Mouse (Mus musculus): Measurements from ENCODE around the gene Ust. TPM values are rescaled to one million over a fixed set of nuclear protein-coding genes. Genes with fewer than 3 reads are reported as not detected.

The Ust gene
- total and polyA plus RNA-seq, 2 experiments from 2014 or later, result 8.0 to 14.8 TPM

GRCm38 (mm10) chr10:8517591-8518140 lies 959 bp downstream of the Ust start:
- 0% methylated on average over 26 of the region's 26 CpGs for WGBS
- no peak for TF ChIP-seq CTCF (IDR thresholded peaks at IDR 0.05; ENCODE audit: low read depth)
- Histone ChIP-seq H3K9ac (replicated peaks; ENCODE audit: low read length) (peak overlapping the region; percentile 75), H3K4me1 (ENCODE audit: insufficient read depth, low read length) (no peaks in the 10 kb centered on the region), H3K4me2 (ENCODE audit: low read depth, low read length) (peak overlapping the region; percentile 78), H3K4me3 (ENCODE audit: low read length) (peak overlapping the region; percentile 87), H3K27me3 (ENCODE audit: insufficient read depth, low read length) (no peaks in the 10 kb centered on the region), H3K36me3 (ENCODE audit: insufficient read depth, low read length) (no peaks in the 10 kb centered on the region), H3K27ac (no peak overlapping the region), H3K9me3 (ENCODE audit: low read length) (no peaks in the 10 kb centered on the region)
- peak; percentile 17; the same call in 1 of the 2 replicates for ATAC-seq
- no peak for DNase-seq (ENCODE audit: low spot score)

- peak; percentile 39 for TF ChIP-seq CTCF (IDR thresholded peaks at IDR 0.05; ENCODE audit: low read depth)
- DNase-seq (ENCODE audit: low spot score) (peak; percentile 25), ATAC-seq (no peak)
- no peaks in the 10 kb centered on the region for H3K27me3 ChIP-seq (ENCODE audit: insufficient read depth, low read length)
- H3K9ac ChIP-seq (replicated peaks; ENCODE audit: low read length), result no peak overlapping the region
- H3K27ac ChIP-seq, result no peak overlapping the region
- H3K4me2 ChIP-seq (ENCODE audit: low read depth, low read length), result peak overlapping the region; percentile 78
- peak overlapping the region; percentile 87 for H3K4me3 ChIP-seq (ENCODE audit: low read length)
- no peaks in the 10 kb centered on the region for H3K36me3 ChIP-seq (ENCODE audit: insufficient read depth, low read length)
- no peaks in the 10 kb centered on the region for H3K9me3 ChIP-seq (ENCODE audit: low read length)
- H3K4me1 ChIP-seq (ENCODE audit: insufficient read depth, low read length), result no peaks in the 10 kb centered on the region
- WGBS, result 22% methylated on average over 9 of the region's 9 CpGs
Measured at GRCm38 (mm10) chr10:8516916-8517524, 1.6 kb downstream of the Ust start.

GRCm38 (mm10) chr10:8513690-8514089 lies 4.9 kb downstream of the Ust start:
- TF ChIP-seq CTCF (IDR thresholded peaks at IDR 0.05; ENCODE audit: low read depth), result no peak
- no peak overlapping the region for H3K9ac ChIP-seq (replicated peaks; ENCODE audit: low read length)
- no peak for ATAC-seq
- H3K4me3 ChIP-seq (ENCODE audit: low read length), result no peak overlapping the region
- no peaks in the 10 kb centered on the region for H3K36me3 ChIP-seq (ENCODE audit: insufficient read depth, low read length)
- no peaks in the 10 kb centered on the region for H3K27me3 ChIP-seq (ENCODE audit: insufficient read depth, low read length)
- no peaks in the 10 kb centered on the region for H3K9me3 ChIP-seq (ENCODE audit: low read length)
- no peaks in the 10 kb centered on the region for H3K4me1 ChIP-seq (ENCODE audit: insufficient read depth, low read length)
- 86% methylated on average over 3 of the region's 3 CpGs for WGBS
- no peak overlapping the region for H3K4me2 ChIP-seq (ENCODE audit: low read depth, low read length)
- no peak overlapping the region for H3K27ac ChIP-seq
- no peak for DNase-seq (ENCODE audit: low spot score)

- ATAC-seq (no peak), DNase-seq (ENCODE audit: low spot score) (no peak)
- no peaks in the 10 kb centered on the region for H3K36me3 ChIP-seq (ENCODE audit: insufficient read depth, low read length)
- TF ChIP-seq CTCF (IDR thresholded peaks at IDR 0.05; ENCODE audit: low read depth), result no peak
- H3K9ac ChIP-seq (replicated peaks; ENCODE audit: low read length), result no peak overlapping the region
- no peak overlapping the region for H3K4me3 ChIP-seq (ENCODE audit: low read length)
- WGBS, result 78% methylated on average over 6 of the region's 6 CpGs
- H3K27ac ChIP-seq, result no peak overlapping the region
- no peaks in the 10 kb centered on the region for H3K27me3 ChIP-seq (ENCODE audit: insufficient read depth, low read length)
- no peak overlapping the region for H3K4me2 ChIP-seq (ENCODE audit: low read depth, low read length)
- no peaks in the 10 kb centered on the region for H3K4me1 ChIP-seq (ENCODE audit: insufficient read depth, low read length)
- no peaks in the 10 kb centered on the region for H3K9me3 ChIP-seq (ENCODE audit: low read length)
Measured at GRCm38 (mm10) chr10:8512222-8512621, 6.4 kb downstream of the Ust start.

DNA sequence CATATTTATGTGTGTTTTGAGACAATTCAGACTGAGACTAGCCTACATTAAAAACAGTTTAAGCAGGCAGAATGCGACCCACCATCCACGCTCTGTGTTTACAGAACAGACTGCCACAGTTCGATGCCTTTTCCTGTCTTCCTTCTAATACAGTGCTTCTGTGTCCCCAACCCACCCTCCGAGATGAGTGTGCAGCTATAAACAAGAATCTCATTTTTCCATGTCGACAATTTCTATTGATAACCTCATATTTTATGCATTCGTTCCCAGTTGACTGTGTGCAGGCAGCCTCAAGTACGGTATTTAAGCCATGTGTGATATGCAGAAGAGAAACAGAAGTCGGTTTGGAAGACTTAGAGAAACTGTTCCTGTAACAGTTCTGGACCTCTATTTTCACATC lies 6.9 kb downstream of the Ust start:
- H3K36me3 ChIP-seq (ENCODE audit: insufficient read depth, low read length), result no peaks in the 10 kb centered on the region
- no peak overlapping the region for H3K4me3 ChIP-seq (ENCODE audit: low read length)
- no peak for TF ChIP-seq CTCF (IDR thresholded peaks at IDR 0.05; ENCODE audit: low read depth)
- DNase-seq (ENCODE audit: low spot score) (peak; percentile 8), ATAC-seq (no peak)
- H3K9ac ChIP-seq (replicated peaks; ENCODE audit: low read length), result no peak overlapping the region
- no peaks in the 10 kb centered on the region for H3K27me3 ChIP-seq (ENCODE audit: insufficient read depth, low read length)
- no peaks in the 10 kb centered on the region for H3K9me3 ChIP-seq (ENCODE audit: low read length)
- WGBS, result 49% methylated on average over 8 of the region's 8 CpGs
- H3K27ac ChIP-seq, result no peak overlapping the region
- H3K4me2 ChIP-seq (ENCODE audit: low read depth, low read length), result no peak overlapping the region
- no peaks in the 10 kb centered on the region for H3K4me1 ChIP-seq (ENCODE audit: insufficient read depth, low read length)

- Histone ChIP-seq H3K27ac (no peak overlapping the region), H3K4me3 (ENCODE audit: low read length) (no peak overlapping the region), H3K4me2 (ENCODE audit: low read depth, low read length) (no peak overlapping the region), H3K9ac (replicated peaks; ENCODE audit: low read length) (no peak overlapping the region), H3K27me3 (ENCODE audit: insufficient read depth, low read length) (no peaks in the 10 kb centered on the region), H3K4me1 (ENCODE audit: insufficient read depth, low read length) (no peaks in the 10 kb centered on the region), H3K9me3 (ENCODE audit: low read length) (0 out of 2 replicates have a peak, but pooled peaks cover 3% of the 10 kb centered on the region), H3K36me3 (ENCODE audit: insufficient read depth, low read length) (no peaks in the 10 kb centered on the region)
- TF ChIP-seq CTCF (IDR thresholded peaks at IDR 0.05; ENCODE audit: low read depth), result no peak
- 55% methylated on average over 3 of the region's 3 CpGs for WGBS
- no peak for DNase-seq (ENCODE audit: low spot score)
- ATAC-seq, result no peak
Measured at GRCm38 (mm10) chr10:8506247-8506573, 12.4 kb downstream of the Ust start.
